Mouse (Mus musculus): ENCODE data around the gene Ift172. TPM values are rescaled to one million over a fixed set of nuclear protein-coding genes. Genes with fewer than 3 reads are reported as not detected.

Gene Ift172
- polyA plus RNA-seq, 2 experiments, result 41.6 to 53.3 TPM

- TF ChIP-seq POLR2A (IDR thresholded peaks at IDR 0.05; ENCODE audit: borderline replicate concordance, extremely low read depth, insufficient read depth, insufficient read length), result no peak
- peak overlapping the region; percentile 89 for H3K27ac ChIP-seq (replicated peaks; ENCODE audit: low read depth, low read length)
- peaks cover 8% of the 10 kb centered on the region; the same call in 1 of the 2 replicates for H3K4me1 ChIP-seq (ENCODE audit: control insufficient read depth, insufficient read depth, low read length)
- H3K36me3 ChIP-seq (ENCODE audit: control insufficient read depth, insufficient read depth, low read length), result 0 out of 2 replicates have a peak, but pooled peaks cover 2% of the 10 kb centered on the region
- H3K4me2 ChIP-seq (replicated peaks; ENCODE audit: low read depth, low read length, severe bottlenecking), result peak overlapping the region; percentile 79
- ATAC-seq (ENCODE audit: low FRiP score, low read depth) (no peak), DNase-seq (ENCODE audit: low spot score) (peak; percentile 58)
- peak overlapping the region; percentile 96 for H3K4me3 ChIP-seq (replicated peaks; ENCODE audit: low read length)
- peak overlapping the region; percentile 71 for H3K9ac ChIP-seq (ENCODE audit: low read depth, low read length, severe bottlenecking)
- H3K9me3 ChIP-seq (ENCODE audit: control insufficient read depth, low read length), result no peaks in the 10 kb centered on the region
- WGBS, result 14% methylated on average over 11 of the region's 11 CpGs
- H3K27me3 ChIP-seq (ENCODE audit: control insufficient read depth, insufficient read depth, low read length), result no peaks in the 10 kb centered on the region
These were observed 69.5 kb downstream of the Ift172 start for GRCm38 (mm10) chr5:31221304-31221945.

- H3K27me3 ChIP-seq (ENCODE audit: control insufficient read depth, insufficient read depth, low read length), result no peaks in the 10 kb centered on the region
- WGBS, result under 1% methylated on average over 66 of the region's 70 CpGs
- peak within 1 kb of the TSS; percentile 79 for H3K4me2 ChIP-seq (replicated peaks; ENCODE audit: low read depth, low read length, severe bottlenecking)
- peak within 1 kb of the TSS; percentile 71 for H3K9ac ChIP-seq (ENCODE audit: low read depth, low read length, severe bottlenecking)
- H3K27ac ChIP-seq (replicated peaks; ENCODE audit: low read depth, low read length), result peak within 1 kb of the TSS; percentile 89
- TF ChIP-seq POLR2A (IDR thresholded peaks at IDR 0.05; ENCODE audit: borderline replicate concordance, extremely low read depth, insufficient read depth, insufficient read length), result peak; percentile 98; the same call in 1 of the 2 replicates
- peak within 1 kb of the TSS; percentile 96 for H3K4me3 ChIP-seq (replicated peaks; ENCODE audit: low read length)
- peaks cover 8% of the 10 kb centered on the region; the same call in 1 of the 2 replicates for H3K4me1 ChIP-seq (ENCODE audit: control insufficient read depth, insufficient read depth, low read length)
- ATAC-seq (ENCODE audit: low FRiP score, low read depth) (peak; percentile 95), DNase-seq (ENCODE audit: low spot score) (peak; percentile 98)
- 0 out of 2 replicates have a peak, but pooled peaks cover 2% of the 10 kb centered on the region for H3K36me3 ChIP-seq (ENCODE audit: control insufficient read depth, insufficient read depth, low read length)
- H3K9me3 ChIP-seq (ENCODE audit: control insufficient read depth, low read length), result no peaks in the 10 kb centered on the region
These were observed 70.2 kb downstream of the Ift172 start, which contains the start of gene Ppm1g for GRCm38 (mm10) chr5:31220448-31221303. Gene Ppm1g, minus strand, starts transcription at chr5:31220687.

GRCm38 (mm10) chr5:31219911-31220447 is 70.9 kb downstream of the Ift172 start:
- Histone ChIP-seq H3K36me3 (ENCODE audit: control insufficient read depth, insufficient read depth, low read length) (0 out of 2 replicates have a peak, but pooled peaks cover 2% of the 10 kb centered on the region), H3K27ac (replicated peaks; ENCODE audit: low read depth, low read length) (peak overlapping the region; percentile 89), H3K27me3 (ENCODE audit: control insufficient read depth, insufficient read depth, low read length) (no peaks in the 10 kb centered on the region), H3K9ac (ENCODE audit: low read depth, low read length, severe bottlenecking) (peak overlapping the region; percentile 71), H3K4me3 (replicated peaks; ENCODE audit: low read length) (peak overlapping the region; percentile 96), H3K4me1 (ENCODE audit: control insufficient read depth, insufficient read depth, low read length) (peaks cover 8% of the 10 kb centered on the region; the same call in 1 of the 2 replicates), H3K9me3 (ENCODE audit: control insufficient read depth, low read length) (no peaks in the 10 kb centered on the region), H3K4me2 (replicated peaks; ENCODE audit: low read depth, low read length, severe bottlenecking) (peak overlapping the region; percentile 79)
- WGBS, result under 1% methylated on average over 15 of the region's 40 CpGs
- ATAC-seq (ENCODE audit: low FRiP score, low read depth) (peak; percentile 36), DNase-seq (ENCODE audit: low spot score) (peak; percentile 22)
- TF ChIP-seq POLR2A (IDR thresholded peaks at IDR 0.05; ENCODE audit: borderline replicate concordance, extremely low read depth, insufficient read depth, insufficient read length), result no peak

GRCm38 (mm10) chr5:31219474-31219873 is 71.4 kb downstream of the Ift172 start:
- peak overlapping the region; percentile 71 for H3K9ac ChIP-seq (ENCODE audit: low read depth, low read length, severe bottlenecking)
- peak overlapping the region; percentile 89 for H3K27ac ChIP-seq (replicated peaks; ENCODE audit: low read depth, low read length)
- no peaks in the 10 kb centered on the region for H3K9me3 ChIP-seq (ENCODE audit: control insufficient read depth, low read length)
- no peak for TF ChIP-seq POLR2A (IDR thresholded peaks at IDR 0.05; ENCODE audit: borderline replicate concordance, extremely low read depth, insufficient read depth, insufficient read length)
- H3K4me3 ChIP-seq (replicated peaks; ENCODE audit: low read length), result peak overlapping the region; percentile 96
- H3K4me1 ChIP-seq (ENCODE audit: control insufficient read depth, insufficient read depth, low read length), result peaks cover 8% of the 10 kb centered on the region; the same call in 1 of the 2 replicates
- no peaks in the 10 kb centered on the region for H3K27me3 ChIP-seq (ENCODE audit: control insufficient read depth, insufficient read depth, low read length)
- DNase-seq (ENCODE audit: low spot score) (no peak), ATAC-seq (ENCODE audit: low FRiP score, low read depth) (no peak)
- WGBS, result 2% methylated on average over 11 of the region's 11 CpGs
- H3K4me2 ChIP-seq (replicated peaks; ENCODE audit: low read depth, low read length, severe bottlenecking), result peak overlapping the region; percentile 79
- 0 out of 2 replicates have a peak, but pooled peaks cover 2% of the 10 kb centered on the region for H3K36me3 ChIP-seq (ENCODE audit: control insufficient read depth, insufficient read depth, low read length)

GRCm38 (mm10) chr5:31219070-31219469 is 71.8 kb downstream of the Ift172 start:
- no peak for TF ChIP-seq POLR2A (IDR thresholded peaks at IDR 0.05; ENCODE audit: borderline replicate concordance, extremely low read depth, insufficient read depth, insufficient read length)
- DNase-seq (ENCODE audit: low spot score), result peak; percentile 20

More at GRCm38 (mm10) chr5:31219070-31219469, 71.8 kb downstream of the Ift172 start:
- ATAC-seq (ENCODE audit: low FRiP score, low read depth), result no peak
- 0 out of 2 replicates have a peak, but pooled peaks cover 2% of the 10 kb centered on the region for H3K36me3 ChIP-seq (ENCODE audit: control insufficient read depth, insufficient read depth, low read length)
- H3K27me3 ChIP-seq (ENCODE audit: control insufficient read depth, insufficient read depth, low read length), result no peaks in the 10 kb centered on the region
- H3K4me1 ChIP-seq (ENCODE audit: control insufficient read depth, insufficient read depth, low read length), result peaks cover 8% of the 10 kb centered on the region; the same call in 1 of the 2 replicates
- no peak overlapping the region for H3K27ac ChIP-seq (replicated peaks; ENCODE audit: low read depth, low read length)
- no peaks in the 10 kb centered on the region for H3K9me3 ChIP-seq (ENCODE audit: control insufficient read depth, low read length)
- peak overlapping the region; percentile 79 for H3K4me2 ChIP-seq (replicated peaks; ENCODE audit: low read depth, low read length, severe bottlenecking)
- H3K9ac ChIP-seq (ENCODE audit: low read depth, low read length, severe bottlenecking), result no peak overlapping the region
- WGBS, result 2% methylated on average over 2 of the region's 2 CpGs
- H3K4me3 ChIP-seq (replicated peaks; ENCODE audit: low read length), result peak overlapping the region; percentile 96
